ENCODE assay signal across 9 mouse cellular contexts in genomic region chr13:110537960-110538463, GRCm38 (mm10).
DNase-seq lines count a peak whose midpoint lies in the region; ATAC-seq lines count a peak whose summit lies in the region.
"Had no signal": no experiment of that assay in that cellular context is flagged by ENCODE, and none has a peak within 500 bp of the region (broad histone marks: within the 10 kb centered on the region; RNA-seq: fewer than 3 reads in every experiment).

No protein-coding gene starts in this region.

- peak; percentile 20 for DNase-seq in gastrocnemius, adult 18-20 months (ENCODE audit: low spot score)
- no peak for DNase-seq in gastrocnemius, postnatal 14 days
- DNase-seq in kidney, postnatal 36 days = peak; percentile 61 to 75
- no peak for DNase-seq in cerebellum, postnatal 25 days
- no peak for DNase-seq in ovary, adult 18-20 months (ENCODE audit: low spot score)

- intact Hi-C loops in gastrocnemius, postnatal 14 days (cut with DNase I; ENCODE audit: low total_unique reads) = no loop called here

- H3K9me3 ChIP-seq in heart, embryonic 12.5 days (replicated peaks) = no peaks in the 10 kb centered on the region
- H3K9me3 ChIP-seq in neural tube, embryonic 15.5 days (replicated peaks) = no peaks in the 10 kb centered on the region
- H3K9me3 ChIP-seq: limb, embryonic 13.5 days had no signal

- H3K4me1 ChIP-seq in heart, embryonic 12.5 days (replicated peaks) = peaks cover 37% of the 10 kb centered on the region
- H3K4me1 ChIP-seq in neural tube, embryonic 15.5 days = 0 out of 2 replicates have a peak, but pooled peaks cover 3% of the 10 kb centered on the region

- H3K4me2 ChIP-seq in heart, embryonic 12.5 days = peak overlapping the region; percentile 29
- no peak overlapping the region for H3K4me2 ChIP-seq in neural tube, embryonic 15.5 days
- H3K4me2 ChIP-seq: limb, embryonic 13.5 days had no signal

- H3K36me3 ChIP-seq in heart, embryonic 12.5 days = no peaks in the 10 kb centered on the region
- H3K36me3 ChIP-seq in neural tube, embryonic 15.5 days = no peaks in the 10 kb centered on the region
- H3K36me3 ChIP-seq: limb, embryonic 13.5 days had no signal

- no peaks in the 10 kb centered on the region for H3K27me3 ChIP-seq in heart, embryonic 12.5 days (replicated peaks)
- no peaks in the 10 kb centered on the region for H3K27me3 ChIP-seq in neural tube, embryonic 15.5 days (replicated peaks)
- H3K27me3 ChIP-seq: limb, embryonic 13.5 days had no signal

- H3K4me3 ChIP-seq in heart, embryonic 12.5 days = no peak overlapping the region
- no peak overlapping the region for H3K4me3 ChIP-seq in neural tube, embryonic 15.5 days (replicated peaks)
- H3K4me3 ChIP-seq: limb, embryonic 13.5 days had no signal

- peak; percentile 87 for ATAC-seq in heart, embryonic 12.5 days (ENCODE audit: insufficient number of reproducible peaks, low FRiP score)
- peak; percentile 81 for ATAC-seq in monocyte, adult 5-6 weeks (replicated peaks; ENCODE audit: insufficient number of reproducible peaks, low FRiP score, low TSS enrichment, poor library complexity, severe bottlenecking)
- ATAC-seq in neural tube, embryonic 15.5 days (ENCODE audit: low FRiP score) = no peak

- peak overlapping the region; percentile 78 for H3K27ac ChIP-seq in heart, embryonic 12.5 days (ENCODE audit: poor library complexity, severe bottlenecking)
- H3K27ac ChIP-seq in neural tube, embryonic 15.5 days (replicated peaks) = no peak overlapping the region
- H3K27ac ChIP-seq: limb, embryonic 13.5 days had no signal

- no peak overlapping the region for H3K9ac ChIP-seq in heart, embryonic 12.5 days
- H3K9ac ChIP-seq in neural tube, embryonic 15.5 days (replicated peaks) = no peak overlapping the region
- H3K9ac ChIP-seq: limb, embryonic 13.5 days had no signal

- 7% methylated on average over 7 of the region's 7 CpGs for WGBS in heart, embryonic 12.5 days
- 80% methylated on average over 7 of the region's 7 CpGs for WGBS in neural tube, embryonic 15.5 days

Comparison
In these comparisons a context has a peak if more than half of its experiments do, and no peak if none do; other contexts are left out.
1. DNase-seq: peak in gastrocnemius, adult 18-20 months (single experiment) and kidney, postnatal 36 days (2 of 2); none in gastrocnemius, postnatal 14 days (single experiment), cerebellum, postnatal 25 days (0 of 2) and ovary, adult 18-20 months (single experiment).